Mouse (Mus musculus) testis, postnatal 10 days (tissue): ENCODE results near the gene Ip6k2.

Experiments
- DNase-seq: peaks from one replicate; pipeline ENCODE4 v3.0.0; 2021; ENCODE audit warnings: low spot score

The Ip6k2 gene

DNA sequence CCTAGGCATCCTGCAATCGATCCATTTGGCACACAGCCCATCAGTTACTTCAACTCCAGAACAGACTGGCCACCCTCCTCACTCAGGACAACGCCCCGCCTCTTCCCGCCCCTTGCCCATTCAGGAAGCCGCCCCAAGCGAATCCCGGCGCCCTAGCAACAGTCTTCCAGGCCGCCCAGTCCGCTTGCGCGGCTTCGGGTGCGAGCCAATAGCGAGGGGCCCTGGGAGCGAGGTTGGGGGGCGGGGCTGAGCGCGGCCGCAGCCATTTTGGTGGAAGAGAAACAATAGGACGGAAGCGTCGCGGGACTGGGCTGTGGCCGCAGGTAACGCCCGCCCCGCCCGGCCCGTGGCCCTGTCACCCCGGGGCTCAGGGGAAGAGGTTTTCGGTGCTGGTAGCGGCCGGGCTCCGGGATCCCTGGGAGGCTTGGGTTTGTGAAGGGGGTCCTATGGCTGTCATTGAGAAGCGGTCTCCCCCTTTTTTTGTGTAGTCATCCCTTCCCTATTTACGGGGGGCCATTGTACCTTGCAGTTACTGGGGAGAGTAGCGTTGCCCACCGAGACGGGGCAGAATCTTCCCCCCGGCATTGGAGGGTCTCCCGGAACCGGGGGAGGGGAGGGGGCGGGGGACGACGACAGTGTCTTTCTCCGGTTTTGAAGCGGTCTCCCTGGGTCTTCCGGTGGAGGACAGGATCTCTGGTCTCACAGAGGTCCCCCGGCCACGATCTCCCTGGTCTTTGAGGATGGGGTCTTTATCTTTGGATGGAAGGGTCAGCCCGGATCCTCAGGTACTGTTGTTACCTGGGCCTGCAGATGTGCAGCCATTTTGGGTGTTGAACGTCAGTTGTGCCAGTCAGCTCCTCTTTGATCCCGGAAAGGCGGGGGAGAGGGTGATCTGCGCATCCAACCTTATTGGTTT is at the start of gene Ip6k2:
Ip6k2 (plus strand) TSS at position 249 of the 916 bp plus-strand sequence.
- peak; percentile 98 for DNase-seq

DNA sequence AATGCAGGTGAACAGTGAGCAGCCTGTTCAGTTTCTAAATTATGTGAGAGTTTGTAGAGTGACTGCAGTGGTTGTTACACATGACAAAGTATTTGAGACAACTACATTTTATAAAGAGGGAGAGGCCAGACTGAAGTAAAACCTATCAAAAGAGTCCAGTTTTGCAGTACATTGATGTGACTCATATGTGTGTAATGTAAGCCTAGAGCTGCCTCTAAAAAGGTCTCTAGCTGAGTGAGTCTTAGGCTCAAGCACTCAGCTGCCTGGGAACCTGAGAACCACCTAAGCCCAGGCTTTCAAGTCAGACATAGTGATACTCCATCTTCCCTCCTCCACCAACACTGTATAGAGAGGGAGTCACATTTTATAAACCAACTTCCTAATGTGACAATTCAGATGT is 49.0 kb upstream of the Ip6k2 start:
- no peak for DNase-seq

- DNase-seq = no peak
Measured at GRCm38 (mm10) chr9:108739239-108739638, 44.4 kb upstream of the Ip6k2 start.

DNA sequence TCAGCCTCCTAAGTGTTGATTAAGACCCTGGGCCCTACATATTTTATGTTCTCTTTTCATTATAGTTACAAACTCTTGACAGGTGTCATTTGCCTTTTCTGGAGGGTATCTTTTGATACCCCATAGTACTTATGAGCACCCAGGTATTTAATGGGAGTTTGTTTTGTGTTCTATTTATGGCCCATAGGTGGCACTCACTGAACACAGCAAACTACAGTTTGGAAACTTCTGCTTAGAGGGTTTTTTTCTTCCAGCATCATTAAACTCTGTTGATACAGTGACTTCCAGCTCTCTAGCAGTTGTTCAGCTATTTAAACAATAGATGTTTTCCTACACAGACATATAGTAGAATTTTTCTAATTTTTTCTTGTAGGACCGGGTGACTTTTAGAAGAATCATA is 43.5 kb upstream of the Ip6k2 start:
- no peak for DNase-seq

GRCm38 (mm10) chr9:108742048-108742447 is 41.5 kb upstream of the Ip6k2 start:
- no peak for DNase-seq

DNA sequence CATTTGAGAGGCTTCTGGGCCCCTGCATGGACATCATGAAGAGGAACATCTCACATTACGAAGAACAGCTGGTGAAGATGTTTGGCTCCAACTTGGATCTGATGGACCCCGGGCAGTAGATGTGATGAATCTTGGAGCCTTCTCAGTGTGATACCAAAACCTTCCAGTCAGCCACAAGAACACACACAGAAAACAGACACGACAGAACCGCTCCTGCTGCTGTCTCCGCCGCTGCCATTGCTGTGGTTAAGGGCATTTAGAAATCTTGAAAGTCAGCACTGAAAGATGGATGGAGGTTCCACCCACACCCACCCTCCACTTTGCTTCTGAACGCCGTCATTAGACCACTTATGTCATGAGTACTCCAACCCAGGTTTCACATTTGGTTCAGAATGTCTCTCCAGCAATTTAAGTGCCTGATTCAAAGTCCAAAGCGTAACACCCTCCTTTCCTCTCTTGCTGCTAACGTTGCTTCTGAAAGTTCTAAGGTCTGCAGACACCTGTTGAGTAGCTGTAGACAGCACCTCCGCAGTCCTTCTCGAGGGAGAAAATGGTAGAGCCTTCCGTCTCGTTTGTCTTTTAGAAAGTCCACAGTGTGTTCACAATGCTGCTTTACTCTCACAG is 36.6 kb upstream of the Ip6k2 start:
- no peak for DNase-seq

DNA sequence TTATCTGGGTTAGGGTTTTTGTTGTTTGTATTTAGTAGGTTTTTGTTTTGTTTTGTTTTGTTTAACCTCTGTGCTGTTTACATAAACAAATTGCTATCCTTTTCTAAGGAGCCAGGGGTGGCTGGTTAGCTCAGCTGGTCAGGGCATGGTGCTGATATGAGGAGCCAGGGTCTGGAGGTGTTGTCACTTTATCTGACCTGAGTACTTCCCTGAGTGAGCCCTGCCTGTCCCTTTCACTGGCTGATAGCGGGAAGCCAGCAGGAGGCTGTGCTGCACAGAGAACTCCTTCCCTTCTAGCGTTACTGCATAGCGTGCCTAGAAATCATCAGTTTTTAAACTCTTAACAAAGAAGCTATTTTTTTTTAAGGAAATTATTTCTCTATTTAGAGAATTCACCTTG is 35.9 kb upstream of the Ip6k2 start:
- DNase-seq = no peak

- no peak for DNase-seq
Measured at GRCm38 (mm10) chr9:108748600-108749183, 34.9 kb upstream of the Ip6k2 start.

DNA sequence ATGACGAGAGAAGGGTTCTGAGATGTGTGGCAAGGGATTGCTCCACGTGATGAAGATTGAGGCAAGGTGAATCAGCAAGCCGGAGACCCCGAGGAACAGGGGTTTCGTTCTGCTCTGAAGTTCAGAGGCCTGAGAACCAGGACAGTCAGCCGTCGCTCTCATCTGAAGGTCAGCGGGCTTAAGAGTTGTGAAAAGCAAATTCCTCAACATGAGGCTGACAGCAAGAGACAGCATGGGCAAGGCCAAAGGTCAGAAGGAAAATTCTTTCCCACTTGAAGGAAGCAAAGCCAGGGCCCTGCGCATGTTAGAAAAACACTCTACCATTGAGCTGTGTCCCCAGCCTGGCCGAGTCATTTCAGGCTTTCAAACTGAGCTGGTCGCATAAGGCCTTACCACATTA is 33.0 kb upstream of the Ip6k2 start:
- DNase-seq = no peak

DNA sequence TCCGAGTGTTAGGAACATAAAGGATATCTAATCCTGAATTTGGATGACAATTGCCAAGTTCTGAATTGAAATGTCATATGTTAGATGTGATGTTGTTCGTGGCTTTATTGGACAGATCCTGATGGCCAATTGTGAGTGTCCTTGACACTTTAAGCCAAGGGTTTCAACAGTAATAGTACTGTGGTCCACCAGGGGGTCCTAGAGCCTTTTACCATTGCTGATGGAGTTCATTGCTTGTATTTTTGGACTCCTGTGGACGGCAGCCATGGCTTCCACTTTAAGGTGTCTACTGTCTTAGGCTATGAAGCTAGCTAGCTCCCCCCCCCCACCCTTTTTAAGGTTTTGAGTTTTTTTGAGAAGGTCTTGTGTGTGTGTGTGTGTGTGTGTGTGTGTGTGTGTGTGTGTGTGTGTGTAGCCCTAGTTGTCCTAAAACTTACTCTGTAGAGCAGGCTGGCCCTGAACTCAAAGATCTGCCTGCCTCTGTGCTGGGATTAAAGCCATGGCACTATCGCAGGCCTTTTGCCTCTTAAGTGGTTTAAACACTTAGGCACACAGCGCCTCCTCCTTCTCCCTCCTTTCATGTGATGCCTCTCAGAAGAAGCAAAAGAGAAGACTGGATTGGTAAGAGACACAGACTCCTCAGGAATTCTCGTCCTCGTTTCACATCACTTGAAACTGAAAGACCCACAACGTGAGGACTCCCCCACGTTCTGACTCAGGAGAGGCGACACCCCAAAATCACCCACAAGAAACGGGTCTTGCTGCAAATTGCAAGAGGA is 31.3 kb upstream of the Ip6k2 start:
- no peak for DNase-seq

GRCm38 (mm10) chr9:108753326-108753725 is 30.3 kb upstream of the Ip6k2 start:
- DNase-seq = peak; percentile 77

DNA sequence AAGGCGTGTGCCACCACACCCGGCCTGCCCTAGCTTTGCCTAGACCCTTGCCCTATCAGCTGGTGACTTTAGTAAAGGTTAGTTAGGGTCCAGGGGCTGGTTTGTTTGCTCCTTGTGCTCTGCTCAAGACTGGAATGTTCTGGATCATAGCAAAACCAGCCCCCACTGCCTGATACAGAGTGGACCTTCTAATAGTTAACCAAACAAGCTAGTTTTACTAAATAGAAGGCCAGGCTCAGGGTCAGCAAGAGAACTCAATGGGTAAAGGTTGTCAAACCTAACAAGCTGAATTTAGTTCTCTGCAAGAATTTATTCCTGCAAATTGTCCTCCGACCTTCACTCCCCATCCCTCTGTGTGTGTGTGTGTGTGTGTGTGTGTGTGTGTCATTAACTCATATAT is 29.6 kb upstream of the Ip6k2 start:
- DNase-seq = no peak

DNA sequence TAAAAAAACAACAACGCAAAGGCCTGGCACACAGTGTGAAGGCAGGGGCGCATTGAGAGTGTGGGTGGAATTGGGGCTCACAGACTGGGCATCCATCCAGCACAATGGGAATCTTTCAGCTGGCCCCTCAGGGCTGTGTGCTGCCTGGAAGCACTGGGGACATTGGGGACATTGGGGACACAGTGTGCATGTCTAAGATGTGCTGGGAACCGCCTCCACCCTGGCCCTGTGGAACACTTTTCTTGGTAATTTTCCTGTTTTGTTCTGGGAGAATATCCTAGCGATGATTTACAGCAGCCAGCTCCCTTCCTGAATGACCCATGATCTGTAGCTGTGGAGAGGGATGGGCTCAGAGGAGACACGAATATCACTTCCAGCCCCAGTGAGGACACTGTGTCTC is 29.2 kb upstream of the Ip6k2 start:
- DNase-seq = no peak

DNA sequence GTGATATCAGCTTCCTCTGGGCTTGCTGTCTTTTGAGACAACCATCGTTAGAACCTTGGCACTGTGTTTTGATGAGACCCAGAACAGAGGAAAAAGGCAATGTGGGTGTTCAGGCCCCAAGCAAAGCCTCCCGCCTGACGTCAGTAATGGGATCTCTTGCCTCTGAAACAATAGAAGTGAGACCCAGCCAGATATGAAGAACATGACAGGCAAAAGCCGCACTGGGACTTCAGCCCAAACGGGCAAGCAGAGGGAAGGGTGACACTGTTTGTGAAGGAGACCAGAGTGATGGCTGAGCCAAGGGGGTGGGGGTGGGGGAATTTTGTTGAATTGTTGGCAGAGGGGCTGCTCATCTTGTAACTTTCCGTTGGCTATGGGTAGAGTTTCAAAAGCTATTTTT is 26.2 kb upstream of the Ip6k2 start:
- no peak for DNase-seq

DNA sequence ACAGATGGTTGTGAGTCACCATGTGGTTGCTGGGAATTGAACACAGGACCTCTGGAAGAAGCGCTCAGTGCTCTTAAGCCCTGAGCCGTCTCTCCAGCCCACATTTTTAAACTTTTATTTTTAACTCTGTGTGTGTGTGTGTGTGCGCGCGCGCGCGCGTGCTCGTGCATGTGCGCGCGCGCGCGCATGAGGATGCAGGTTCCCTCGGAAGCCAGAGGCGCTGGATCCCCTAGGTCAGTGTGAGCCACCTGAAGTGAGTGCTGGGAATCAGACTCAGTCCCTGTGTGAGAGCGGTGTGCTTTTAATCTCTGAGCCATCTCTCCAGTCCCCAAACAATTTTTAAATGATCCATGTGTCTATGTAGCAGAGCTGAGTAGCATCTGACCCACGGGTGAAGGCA is 24.5 kb upstream of the Ip6k2 start:
- DNase-seq = no peak

GRCm38 (mm10) chr9:108759805-108760204 is 23.8 kb upstream of the Ip6k2 start:
- DNase-seq = peak; percentile 76

DNA sequence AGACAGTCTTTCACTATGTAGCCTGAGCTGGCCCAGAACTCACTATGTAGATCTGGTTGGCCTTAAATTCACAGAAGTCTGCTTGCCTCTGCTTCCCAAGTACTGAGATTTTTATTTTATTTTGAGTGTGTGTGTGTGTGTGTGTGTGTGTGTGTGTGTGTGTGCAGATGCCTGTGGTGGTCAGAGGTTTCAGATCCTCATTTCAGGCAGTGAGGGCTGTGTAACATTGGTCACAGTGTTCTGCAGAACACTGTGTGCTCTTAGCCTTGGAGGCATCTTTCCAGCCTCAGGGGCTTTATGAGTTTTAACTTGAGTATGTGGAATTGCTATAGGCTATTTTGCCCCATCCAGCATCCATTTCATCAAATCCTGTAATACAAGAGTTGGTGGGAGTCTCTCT is 22.0 kb upstream of the Ip6k2 start:
- no peak for DNase-seq

GRCm38 (mm10) chr9:108764971-108765370 is 18.6 kb upstream of the Ip6k2 start:
- no peak for DNase-seq

GRCm38 (mm10) chr9:108776614-108777013 is 7.0 kb upstream of the Ip6k2 start:
- no peak for DNase-seq

- no peak for DNase-seq
Measured at GRCm38 (mm10) chr9:108777276-108777675, 6.3 kb upstream of the Ip6k2 start.

DNA sequence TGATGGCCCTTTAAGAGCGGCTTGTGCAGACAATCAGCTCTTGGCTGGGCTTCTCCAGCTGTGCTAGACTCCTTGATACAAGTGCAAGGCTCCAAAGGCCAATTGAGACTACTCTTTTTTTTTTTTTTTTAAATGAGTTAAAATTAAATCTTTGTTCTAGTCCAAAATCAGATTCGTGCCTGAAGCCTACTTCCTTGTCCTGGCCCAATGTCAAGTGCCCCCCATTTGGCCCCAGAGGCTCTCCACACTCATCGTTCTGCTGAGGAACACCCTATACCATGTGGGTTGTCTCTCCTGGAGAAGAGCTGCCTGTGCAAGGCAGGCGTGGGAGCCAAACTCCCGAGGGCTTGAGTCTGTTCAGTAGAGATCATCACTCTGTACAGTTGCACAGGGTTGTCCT is 2.6 kb upstream of the Ip6k2 start:
- peak; percentile 64 for DNase-seq

DNA sequence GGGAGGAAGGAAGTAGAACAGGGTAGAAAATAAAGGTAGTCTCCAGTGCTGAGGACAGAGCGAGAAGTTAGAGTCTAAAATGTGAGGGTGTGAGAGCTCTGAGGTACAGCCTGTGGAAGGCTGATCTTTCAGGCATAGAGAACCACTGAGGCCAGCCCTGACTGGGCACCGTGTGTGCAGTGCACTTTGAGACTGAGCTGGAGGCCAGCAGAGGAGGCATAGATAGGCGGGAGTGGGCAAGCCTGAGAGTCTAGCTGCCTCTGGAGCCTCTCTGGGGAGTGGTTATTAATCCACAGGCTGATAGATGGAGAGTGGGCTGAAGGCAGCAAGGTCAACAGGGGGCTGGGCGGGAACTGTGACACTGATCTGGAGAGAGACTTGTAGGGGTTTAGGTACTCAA is 1.7 kb upstream of the Ip6k2 start:
- DNase-seq = no peak
